Mouse (Mus musculus): ENCODE results near the gene Cnnm3. TPM values are rescaled to one million over a fixed set of nuclear protein-coding genes. Genes with fewer than 3 reads are reported as not detected.

Cnnm3 gene
- polyA plus RNA-seq (2015; fragmentation: Nextera tagmentation; extraction: Ambion mirVana): 2.0 and 2.4 TPM in 2 replicates

GRCm38 (mm10) chr1:36511289-36512021 lies at the start of gene Cnnm3:
TSS of gene Cnnm3 (plus strand) at chr1:36511867.
- 1% methylated on average over 50 of the region's 51 CpGs for WGBS
- peaks cover 27% of the 10 kb centered on the region for H3K36me3 ChIP-seq
- H3K9ac ChIP-seq: peak within 1 kb of the TSS; percentile 87
- H3K9me3 ChIP-seq: peaks cover 3% of the 10 kb centered on the region; the same call in 1 of the 2 replicates
- ATAC-seq (ENCODE audit: extremely low read depth, insufficient number of reproducible peaks, low FRiP score, low TSS enrichment): peak; percentile 94
- H3K27me3 ChIP-seq (replicated peaks): no peaks in the 10 kb centered on the region
- peak within 1 kb of the TSS; percentile 72 for H3K4me3 ChIP-seq
- peaks cover 34% of the 10 kb centered on the region for H3K4me1 ChIP-seq
- peak within 1 kb of the TSS; percentile 96 for H3K4me2 ChIP-seq
- H3K27ac ChIP-seq (replicated peaks): peak within 1 kb of the TSS; percentile 95

GRCm38 (mm10) chr1:36465641-36466160 lies 46.0 kb upstream of the Cnnm3 start:
- 49% methylated on average over 4 of the region's 4 CpGs for WGBS
- H3K27me3 ChIP-seq (replicated peaks): peaks cover 10% of the 10 kb centered on the region
- H3K4me1 ChIP-seq: peaks cover 1% of the 10 kb centered on the region; the same call in 1 of the 2 replicates
- no peaks in the 10 kb centered on the region for H3K36me3 ChIP-seq
- no peaks in the 10 kb centered on the region for H3K9me3 ChIP-seq
- no peak for ATAC-seq (ENCODE audit: extremely low read depth, insufficient number of reproducible peaks, low FRiP score, low TSS enrichment)
- H3K4me2 ChIP-seq: no peak overlapping the region
- no peak overlapping the region for H3K9ac ChIP-seq
- H3K27ac ChIP-seq (replicated peaks): no peak overlapping the region
- H3K4me3 ChIP-seq: no peak overlapping the region

- H3K27ac ChIP-seq (replicated peaks): no peak overlapping the region
- no peaks in the 10 kb centered on the region for H3K9me3 ChIP-seq
- no peak overlapping the region for H3K4me3 ChIP-seq
- H3K4me1 ChIP-seq: peaks cover 11% of the 10 kb centered on the region
- 56% methylated on average over 5 of the region's 5 CpGs for WGBS
- H3K36me3 ChIP-seq: no peaks in the 10 kb centered on the region
- no peak overlapping the region for H3K4me2 ChIP-seq
- H3K27me3 ChIP-seq (replicated peaks): peaks cover 10% of the 10 kb centered on the region
- ATAC-seq (ENCODE audit: extremely low read depth, insufficient number of reproducible peaks, low FRiP score, low TSS enrichment): no peak
- H3K9ac ChIP-seq: no peak overlapping the region
Measured at GRCm38 (mm10) chr1:36467446-36467845, 44.2 kb upstream of the Cnnm3 start.

GRCm38 (mm10) chr1:36469811-36470444 lies 41.7 kb upstream of the Cnnm3 start:
- H3K4me3 ChIP-seq: no peak overlapping the region
- no peaks in the 10 kb centered on the region for H3K9me3 ChIP-seq
- WGBS: 41% methylated on average over 2 of the region's 2 CpGs
- no peaks in the 10 kb centered on the region for H3K36me3 ChIP-seq
- H3K9ac ChIP-seq: peak overlapping the region; percentile 38; the same call in 1 of the 2 replicates
- H3K4me2 ChIP-seq: no peak overlapping the region
- peaks cover 5% of the 10 kb centered on the region for H3K27me3 ChIP-seq (replicated peaks)
- ATAC-seq (ENCODE audit: extremely low read depth, insufficient number of reproducible peaks, low FRiP score, low TSS enrichment): no peak
- H3K27ac ChIP-seq (replicated peaks): no peak overlapping the region
- peaks cover 36% of the 10 kb centered on the region for H3K4me1 ChIP-seq

- ATAC-seq (ENCODE audit: extremely low read depth, insufficient number of reproducible peaks, low FRiP score, low TSS enrichment): peak; percentile 90
- H3K27me3 ChIP-seq (replicated peaks): no peaks in the 10 kb centered on the region; the same call in 1 of the 2 replicates
- H3K27ac ChIP-seq (replicated peaks): peak within 1 kb of the TSS; percentile 73
- no peaks in the 10 kb centered on the region for H3K9me3 ChIP-seq
- peaks cover 51% of the 10 kb centered on the region for H3K4me1 ChIP-seq
- peak within 1 kb of the TSS; percentile 88 for H3K9ac ChIP-seq
- H3K36me3 ChIP-seq: no peaks in the 10 kb centered on the region
- H3K4me3 ChIP-seq: peak within 1 kb of the TSS; percentile 75
- H3K4me2 ChIP-seq: peak within 1 kb of the TSS; percentile 94
- WGBS: under 1% methylated on average over 67 of the region's 98 CpGs
Measured at GRCm38 (mm10) chr1:36471181-36472105, 40.2 kb upstream of the Cnnm3 start, which contains the start of gene Cnnm4. TSS of gene Cnnm4 (plus strand) at chr1:36471620.

- Histone ChIP-seq H3K36me3 (no peaks in the 10 kb centered on the region), H3K27me3 (replicated peaks) (no peaks in the 10 kb centered on the region; the same call in 1 of the 2 replicates), H3K4me1 (peaks cover 57% of the 10 kb centered on the region), H3K27ac (replicated peaks) (peak overlapping the region; percentile 73; the same call in 1 of the 2 replicates), H3K4me3 (peak overlapping the region; percentile 75), H3K9ac (peak overlapping the region; percentile 88), H3K9me3 (no peaks in the 10 kb centered on the region), H3K4me2 (peak overlapping the region; percentile 94)
- 11% methylated on average over 18 of the region's 18 CpGs for WGBS
- ATAC-seq (ENCODE audit: extremely low read depth, insufficient number of reproducible peaks, low FRiP score, low TSS enrichment): no peak; the same call in 1 of the 2 replicates
Measured at GRCm38 (mm10) chr1:36472106-36472440, 39.6 kb upstream of the Cnnm3 start.

- Histone ChIP-seq H3K9me3 (no peaks in the 10 kb centered on the region), H3K36me3 (no peaks in the 10 kb centered on the region), H3K9ac (peak overlapping the region; percentile 60), H3K27me3 (replicated peaks) (no peaks in the 10 kb centered on the region; the same call in 1 of the 2 replicates), H3K27ac (replicated peaks) (no peak overlapping the region), H3K4me2 (peak overlapping the region; percentile 94), H3K4me3 (peak overlapping the region; percentile 75), H3K4me1 (peaks cover 70% of the 10 kb centered on the region)
- ATAC-seq (ENCODE audit: extremely low read depth, insufficient number of reproducible peaks, low FRiP score, low TSS enrichment): no peak
- 66% methylated on average over 10 of the region's 10 CpGs for WGBS
Measured at GRCm38 (mm10) chr1:36473211-36473780, 38.4 kb upstream of the Cnnm3 start.

GRCm38 (mm10) chr1:36474646-36475045 lies 37.0 kb upstream of the Cnnm3 start:
- peak overlapping the region; percentile 17 for H3K4me3 ChIP-seq
- no peak for ATAC-seq (ENCODE audit: extremely low read depth, insufficient number of reproducible peaks, low FRiP score, low TSS enrichment)
- 0 out of 2 replicates have a peak overlapping the region, but pooled peaks have one; percentile 34 for H3K9ac ChIP-seq

GRCm38 (mm10) chr1:36475480-36476110 lies 36.1 kb upstream of the Cnnm3 start:
- 58% methylated on average over 8 of the region's 8 CpGs for WGBS
- H3K27ac ChIP-seq (replicated peaks): 0 out of 2 replicates have a peak overlapping the region, but pooled peaks have one; percentile 9

More at GRCm38 (mm10) chr1:36474646-36475045, 37.0 kb upstream of the Cnnm3 start:
- Histone ChIP-seq H3K36me3 (no peaks in the 10 kb centered on the region), H3K4me2 (peak overlapping the region; percentile 94), H3K27ac (replicated peaks) (no peak overlapping the region), H3K27me3 (replicated peaks) (no peaks in the 10 kb centered on the region; the same call in 1 of the 2 replicates), H3K4me1 (peaks cover 72% of the 10 kb centered on the region), H3K9me3 (no peaks in the 10 kb centered on the region)
- WGBS: 46% methylated on average over 3 of the region's 3 CpGs

GRCm38 (mm10) chr1:36476426-36476825 lies 35.2 kb upstream of the Cnnm3 start:
- WGBS: 76% methylated on average over 7 of the region's 7 CpGs
- Histone ChIP-seq H3K4me1 (peaks cover 68% of the 10 kb centered on the region), H3K9me3 (no peaks in the 10 kb centered on the region), H3K4me2 (no peak overlapping the region), H3K27me3 (replicated peaks) (no peaks in the 10 kb centered on the region; the same call in 1 of the 2 replicates), H3K27ac (replicated peaks) (no peak overlapping the region), H3K4me3 (no peak overlapping the region), H3K9ac (no peak overlapping the region), H3K36me3 (no peaks in the 10 kb centered on the region)
- no peak for ATAC-seq (ENCODE audit: extremely low read depth, insufficient number of reproducible peaks, low FRiP score, low TSS enrichment)

More at GRCm38 (mm10) chr1:36475480-36476110, 36.1 kb upstream of the Cnnm3 start:
- H3K36me3 ChIP-seq: no peaks in the 10 kb centered on the region
- peaks cover 72% of the 10 kb centered on the region for H3K4me1 ChIP-seq
- H3K9me3 ChIP-seq: no peaks in the 10 kb centered on the region
- H3K9ac ChIP-seq: peak overlapping the region; percentile 34; the same call in 1 of the 2 replicates
- peak overlapping the region; percentile 17; the same call in 1 of the 2 replicates for H3K4me3 ChIP-seq
- peak overlapping the region; percentile 94 for H3K4me2 ChIP-seq
- H3K27me3 ChIP-seq (replicated peaks): no peaks in the 10 kb centered on the region; the same call in 1 of the 2 replicates
- ATAC-seq (ENCODE audit: extremely low read depth, insufficient number of reproducible peaks, low FRiP score, low TSS enrichment): no peak

Measured in heart, embryonic 13.5 days (tissue).